Mouse (Mus musculus): ENCODE measurements around the gene Slc41a3.
"Not testable (repeated sequence)": the region's sequence is repeated elsewhere in the genome, so short reads cannot be mapped to it uniquely, and the experiment has no call there.

DNA sequence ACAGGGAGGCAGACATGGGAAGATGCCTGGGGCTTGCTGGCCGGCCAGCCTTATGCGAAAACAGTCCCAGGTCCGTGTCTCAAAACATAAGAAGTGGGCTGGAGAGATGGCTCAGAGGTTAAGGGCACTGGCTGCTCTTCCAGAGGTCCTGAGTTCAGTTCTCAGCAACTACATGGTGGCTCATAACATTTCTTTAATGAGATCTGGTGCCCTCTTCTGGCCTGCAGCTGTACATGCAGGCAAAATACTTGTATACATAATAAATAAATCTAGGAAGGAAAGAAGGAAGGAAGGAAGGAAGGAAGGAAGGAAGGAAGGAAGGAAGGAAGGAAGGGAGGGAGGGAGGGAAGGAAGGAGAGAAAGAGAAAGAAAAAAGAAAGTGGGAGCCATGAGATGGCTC is 28.0 kb downstream of the Slc41a3 start:
- TF ChIP-seq CTCF (IDR thresholded peaks at IDR 0.05; ENCODE audit: control insufficient read depth, insufficient read depth, insufficient replicate concordance, low read depth, low read length); POLR2A (IDR thresholded peaks at IDR 0.05; ENCODE audit: control insufficient read depth, low read depth, low read length): not testable (repeated sequence)

Data from testis, adult 2 months (tissue).